Mouse (Mus musculus) embryonic fibroblast, embryonic 13.5 days (primary cell): ENCODE results near the gene Pappa. TPM values are rescaled to one million over a fixed set of nuclear protein-coding genes. Genes with fewer than 3 reads are reported as not detected.

ENCODE experiments used
- H3K27ac ChIP-seq: 2 replicates; pipeline ENCODE4 v1.5.1; 2012; ENCODE audit warnings: low read length, control low read depth, inconsistent platforms; ENCODE audit not compliant: insufficient read depth
- H3K4me1 ChIP-seq: 2 replicates; pipeline ENCODE4 v1.6.1; 2011; ENCODE audit warnings: low read length; ENCODE audit not compliant: control insufficient read depth, insufficient read depth
- H3K4me3 ChIP-seq: 2 replicates; pipeline ENCODE4 v1.5.1; 2011; ENCODE audit warnings: mild to moderate bottlenecking, control low read depth, low read length; ENCODE audit not compliant: insufficient read depth
- CTCF ChIP-seq: IDR thresholded peaks from 2 replicates; pipeline ENCODE4 v1.5.1; 2011; ENCODE audit warnings: mild to moderate bottlenecking, control low read depth, low read length, moderate library complexity, borderline replicate concordance; ENCODE audit not compliant: insufficient read depth
- POLR2A ChIP-seq: IDR thresholded peaks from 2 replicates; pipeline ENCODE4 v1.6.1; 2011; ENCODE audit warnings: low read depth, mild to moderate bottlenecking, control low read depth, low read length, moderate library complexity
- polyA plus RNA-seq: library from polyadenylated mRNA; stranded (reverse); fragments of >200 nt; gene quantifications from 2 replicates; pipeline ENCODE4 v1.2.4, GENCODE M21; 2011; ENCODE audit warnings: low read depth; ENCODE audit not compliant: missing spikeins, insufficient read length

Gene Pappa
- polyA plus RNA-seq, 1 experiment: 59.8 TPM

- Histone ChIP-seq H3K4me3 (no peak overlapping the region), H3K4me1 (peaks cover 6% of the 10 kb centered on the region), H3K27ac (no peak overlapping the region)
- TF ChIP-seq POLR2A: no peak
- no peak for TF ChIP-seq CTCF
Measured at GRCm38 (mm10) chr4:65283611-65284010, 159.6 kb downstream of the Pappa start.

GRCm38 (mm10) chr4:65285165-65285564 lies 161.2 kb downstream of the Pappa start:
- Histone ChIP-seq H3K27ac (no peak overlapping the region), H3K4me3 (no peak overlapping the region)

GRCm38 (mm10) chr4:65289247-65289646 lies 165.3 kb downstream of the Pappa start:
- no peak overlapping the region for H3K4me3 ChIP-seq
- no peak for TF ChIP-seq CTCF
- no peak for TF ChIP-seq POLR2A
- H3K27ac ChIP-seq: peak overlapping the region; percentile 74

More at GRCm38 (mm10) chr4:65285165-65285564, 161.2 kb downstream of the Pappa start:
- H3K4me1 ChIP-seq: peaks cover 8% of the 10 kb centered on the region
- no peak for TF ChIP-seq CTCF
- no peak for TF ChIP-seq POLR2A

GRCm38 (mm10) chr4:65295741-65296140 lies 171.8 kb downstream of the Pappa start:
- Histone ChIP-seq H3K4me1 (no peaks in the 10 kb centered on the region), H3K4me3 (no peak overlapping the region), H3K27ac (no peak overlapping the region)
- TF ChIP-seq CTCF (no peak), POLR2A (no peak)

More at GRCm38 (mm10) chr4:65289247-65289646, 165.3 kb downstream of the Pappa start:
- H3K4me1 ChIP-seq: peaks cover 8% of the 10 kb centered on the region

- TF ChIP-seq POLR2A: no peak
- no peak for TF ChIP-seq CTCF
- Histone ChIP-seq H3K27ac (no peak overlapping the region), H3K4me3 (no peak overlapping the region), H3K4me1 (no peaks in the 10 kb centered on the region)
Measured at GRCm38 (mm10) chr4:65296356-65296967, 172.5 kb downstream of the Pappa start.

GRCm38 (mm10) chr4:65296968-65297499 lies 173.1 kb downstream of the Pappa start:
- TF ChIP-seq CTCF (no peak), POLR2A (no peak)
- Histone ChIP-seq H3K4me1 (no peaks in the 10 kb centered on the region), H3K27ac (no peak overlapping the region), H3K4me3 (no peak overlapping the region)

- Histone ChIP-seq H3K4me3 (no peak overlapping the region), H3K4me1 (no peaks in the 10 kb centered on the region), H3K27ac (no peak overlapping the region)
- TF ChIP-seq CTCF (no peak), POLR2A (no peak)
Measured at GRCm38 (mm10) chr4:65298212-65299181, 174.5 kb downstream of the Pappa start.

GRCm38 (mm10) chr4:65299365-65299764 lies 175.4 kb downstream of the Pappa start:
- no peak for TF ChIP-seq POLR2A
- no peak for TF ChIP-seq CTCF
- no peak overlapping the region for H3K4me3 ChIP-seq
- H3K27ac ChIP-seq: no peak overlapping the region
- no peaks in the 10 kb centered on the region for H3K4me1 ChIP-seq

GRCm38 (mm10) chr4:65300431-65300830 lies 176.5 kb downstream of the Pappa start:
- no peak for TF ChIP-seq CTCF
- no peak for TF ChIP-seq POLR2A
- no peak overlapping the region for H3K27ac ChIP-seq
- H3K4me1 ChIP-seq: no peaks in the 10 kb centered on the region
- H3K4me3 ChIP-seq: no peak overlapping the region
